Mouse (Mus musculus) liver, adult 2 months (tissue): ENCODE data around the gene Fam189a2. TPM values are rescaled to one million over a fixed set of nuclear protein-coding genes. Genes with fewer than 3 reads are reported as not detected.

ENCODE experiments used
- DNase-seq: peaks from one replicate; pipeline ENCODE4 v3.0.0-alpha.2; 2011; ENCODE audit warnings: low read depth, low spot score; ENCODE audit errors: extremely low read depth
- H3K27ac ChIP-seq: fragments of 200-500 bp; replicated peaks from 2 replicates; pipeline ENCODE4 v1.5.1; 2012; ENCODE audit warnings: low read depth, mild to moderate bottlenecking, control low read depth, inconsistent platforms, low read length; ENCODE audit not compliant: insufficient read depth
- H3K27me3 ChIP-seq: fragments of 200-500 bp; 2 replicates; pipeline ENCODE4 v1.6.1; 2012; ENCODE audit warnings: mild to moderate bottlenecking, moderate library complexity, low read length, inconsistent platforms; ENCODE audit not compliant: control insufficient read depth, insufficient read depth
- H3K36me3 ChIP-seq: fragments of 200-500 bp; 2 replicates; pipeline ENCODE4 v1.6.1; 2012; ENCODE audit warnings: low read length, inconsistent platforms; ENCODE audit not compliant: control insufficient read depth, insufficient read depth
- H3K4me1 ChIP-seq: fragments of 200-500 bp; 2 replicates; pipeline ENCODE4 v1.6.1; 2011; ENCODE audit warnings: low read length; ENCODE audit not compliant: control insufficient read depth, insufficient read depth
- H3K4me3 ChIP-seq: fragments of 200-500 bp; 2 replicates; pipeline ENCODE4 v1.5.1; 2011; ENCODE audit warnings: low read depth, mild to moderate bottlenecking, control low read depth, low read length, moderate library complexity; ENCODE audit not compliant: insufficient read depth
- H3K79me2 ChIP-seq: fragments of 200-500 bp; 2 replicates; pipeline ENCODE4 v1.6.1; 2012; ENCODE audit warnings: inconsistent platforms, mild to moderate bottlenecking, low read length, moderate library complexity; ENCODE audit not compliant: control insufficient read depth, insufficient read depth
- H3K9ac ChIP-seq: fragments of 200-500 bp; 2 replicates; pipeline ENCODE4 v1.6.1; 2012; ENCODE audit warnings: low read depth, mild to moderate bottlenecking, control low read depth, inconsistent platforms, low read length
- CTCF ChIP-seq: fragments of 200-500 bp; IDR thresholded peaks from 2 replicates; pipeline ENCODE4 v1.5.1; 2011; ENCODE audit warnings: low read depth, low read length, control low read depth
- POLR2A ChIP-seq: fragments of 200-500 bp; IDR thresholded peaks from 2 replicates; pipeline ENCODE4 v1.6.1; 2011; ENCODE audit warnings: low read length, control low read depth; ENCODE audit not compliant: insufficient read depth; ENCODE audit errors: extremely low read depth
- WGBS: fragments of 180-500 bp; shearing (Covaris S2); methylation state at CpG from one replicate; pipeline ENCODE4 v1.1.7; 2018; 5-methylcytosine and 5-hydroxymethylcytosine counted together
- polyA plus RNA-seq: library from polyadenylated mRNA; depleted of rRNA; stranded (reverse); fragments of >200 nt; gene quantifications from 2 replicates; pipeline ENCODE4 v1.2.3, GENCODE M21; 2012
- total RNA-seq: library from RNA; depleted of rRNA; stranded (reverse); fragments of >200 nt; gene quantifications from 2 replicates; pipeline ENCODE4 v1.2.3, GENCODE M21; 2014

Gene Fam189a2
- total and polyA plus RNA-seq, 2 experiments: 0.73 to 0.74 TPM

GRCm38 (mm10) chr19:23948301-23949000 lies 82.4 kb downstream of the Fam189a2 start:
- H3K4me3 ChIP-seq: no peak overlapping the region
- no peaks in the 10 kb centered on the region for H3K4me1 ChIP-seq
- WGBS: 38% methylated on average over 12 of the region's 12 CpGs
- H3K27ac ChIP-seq: no peak overlapping the region
- no peak for DNase-seq
- 0 out of 2 replicates have a peak, but pooled peaks cover 2% of the 10 kb centered on the region for H3K27me3 ChIP-seq
- H3K9ac ChIP-seq: no peak overlapping the region
- no peaks in the 10 kb centered on the region for H3K79me2 ChIP-seq
- no peak for TF ChIP-seq POLR2A
- no peak for TF ChIP-seq CTCF
- H3K36me3 ChIP-seq: no peaks in the 10 kb centered on the region

- Histone ChIP-seq H3K36me3 (no peaks in the 10 kb centered on the region), H3K79me2 (no peaks in the 10 kb centered on the region), H3K27ac (no peak overlapping the region), H3K4me1 (no peaks in the 10 kb centered on the region), H3K4me3 (no peak overlapping the region), H3K27me3 (0 out of 2 replicates have a peak, but pooled peaks cover 2% of the 10 kb centered on the region), H3K9ac (no peak overlapping the region)
- TF ChIP-seq CTCF: no peak
- TF ChIP-seq POLR2A: no peak
- 67% methylated on average over 4 of the region's 4 CpGs for WGBS
- DNase-seq: no peak
These were observed 82.9 kb downstream of the Fam189a2 start for GRCm38 (mm10) chr19:23947871-23948270.

- TF ChIP-seq POLR2A (no peak), CTCF (no peak)
- DNase-seq: no peak
- Histone ChIP-seq H3K9ac (no peak overlapping the region), H3K36me3 (no peaks in the 10 kb centered on the region), H3K4me3 (no peak overlapping the region), H3K4me1 (no peaks in the 10 kb centered on the region), H3K27me3 (0 out of 2 replicates have a peak, but pooled peaks cover 2% of the 10 kb centered on the region), H3K79me2 (no peaks in the 10 kb centered on the region), H3K27ac (no peak overlapping the region)
- 88% methylated on average over 4 of the region's 4 CpGs for WGBS
These were observed 84.1 kb downstream of the Fam189a2 start for GRCm38 (mm10) chr19:23946751-23947150.

- TF ChIP-seq CTCF (no peak), POLR2A (no peak)
- Histone ChIP-seq H3K79me2 (no peaks in the 10 kb centered on the region), H3K36me3 (no peaks in the 10 kb centered on the region), H3K9ac (no peak overlapping the region), H3K27ac (no peak overlapping the region), H3K27me3 (0 out of 2 replicates have a peak, but pooled peaks cover 2% of the 10 kb centered on the region), H3K4me1 (no peaks in the 10 kb centered on the region), H3K4me3 (no peak overlapping the region)
- 82% methylated on average over 6 of the region's 6 CpGs for WGBS
- DNase-seq: no peak
These were observed 84.7 kb downstream of the Fam189a2 start for GRCm38 (mm10) chr19:23946026-23946685.

GRCm38 (mm10) chr19:23942886-23943285 lies 87.9 kb downstream of the Fam189a2 start:
- TF ChIP-seq CTCF (no peak), POLR2A (no peak)
- no peaks in the 10 kb centered on the region for H3K4me1 ChIP-seq
- no peak overlapping the region for H3K9ac ChIP-seq
- DNase-seq: no peak
- H3K27me3 ChIP-seq: no peaks in the 10 kb centered on the region
- no peaks in the 10 kb centered on the region for H3K36me3 ChIP-seq
- H3K4me3 ChIP-seq: no peak overlapping the region
- no peaks in the 10 kb centered on the region for H3K79me2 ChIP-seq
- H3K27ac ChIP-seq: no peak overlapping the region
- 80% methylated on average over 7 of the region's 7 CpGs for WGBS

GRCm38 (mm10) chr19:23941422-23941949 lies 89.3 kb downstream of the Fam189a2 start:
- H3K79me2 ChIP-seq: no peaks in the 10 kb centered on the region
- no peaks in the 10 kb centered on the region for H3K27me3 ChIP-seq
- H3K9ac ChIP-seq: no peak overlapping the region
- no peak for DNase-seq
- no peak overlapping the region for H3K4me3 ChIP-seq
- TF ChIP-seq CTCF (no peak), POLR2A (no peak)
- 86% methylated on average over 12 of the region's 12 CpGs for WGBS
- H3K4me1 ChIP-seq: no peaks in the 10 kb centered on the region
- H3K36me3 ChIP-seq: no peaks in the 10 kb centered on the region
- no peak overlapping the region for H3K27ac ChIP-seq
